ENCODE assay signal across 8 mouse cellular contexts in genomic region chr2:60810617-60811016, GRCm38 (mm10).
DNase-seq lines count a peak whose midpoint lies in the region; ATAC-seq and TF ChIP-seq lines count a peak whose summit lies in the region.

No protein-coding gene starts in this region.

- no peaks in the 10 kb centered on the region for H3K9me3 ChIP-seq in intestine, embryonic 16.5 days (ENCODE audit: control insufficient read depth, low read length)
- no peaks in the 10 kb centered on the region for H3K9me3 ChIP-seq in stomach, postnatal 0 days (ENCODE audit: control insufficient read depth, low read length)

- peak; percentile 44 for DNase-seq in urinary bladder, postnatal 25 days (ENCODE audit: low spot score)
- no peak for DNase-seq in urinary bladder, postnatal 10 days (ENCODE audit: low spot score)
- DNase-seq in gastrocnemius, adult 18-20 months (ENCODE audit: low spot score): peak; percentile 63
- DNase-seq in lung, adult 18-20 months: peak; percentile 84 to 87
- DNase-seq in stomach, postnatal 0 days (ENCODE audit: low spot score): peak; percentile 58
- DNase-seq in ovary, postnatal 14 days (ENCODE audit: low spot score): no peak
- no peak for DNase-seq in right cerebral cortex, postnatal 4 days

- no peaks in the 10 kb centered on the region for H3K27me3 ChIP-seq in intestine, embryonic 16.5 days (replicated peaks; ENCODE audit: control insufficient read depth, insufficient read depth, low read length)
- no peaks in the 10 kb centered on the region for H3K27me3 ChIP-seq in stomach, postnatal 0 days (ENCODE audit: control insufficient read depth, insufficient read depth, low read length)

- TF ChIP-seq EP300 in stomach, postnatal 0 days (optimal IDR thresholded peaks at IDR 0.05): no peak

- no peak overlapping the region for H3K4me3 ChIP-seq in intestine, embryonic 16.5 days (ENCODE audit: low read length)
- H3K4me3 ChIP-seq in stomach, postnatal 0 days (ENCODE audit: low read depth, low read length): no peak overlapping the region

- ATAC-seq in intestine, embryonic 16.5 days: peak; percentile 56
- peak; percentile 87 for ATAC-seq in stomach, postnatal 0 days (ENCODE audit: low FRiP score, low TSS enrichment)

- no peak overlapping the region for H3K9ac ChIP-seq in intestine, embryonic 16.5 days (ENCODE audit: low read depth, low read length)
- H3K9ac ChIP-seq in stomach, postnatal 0 days (ENCODE audit: low read length): no peak overlapping the region

- H3K27ac ChIP-seq in intestine, embryonic 16.5 days (ENCODE audit: low read length): peak overlapping the region; percentile 44
- peak overlapping the region; percentile 53 for H3K27ac ChIP-seq in stomach, postnatal 0 days (replicated peaks)

- no peaks in the 10 kb centered on the region for H3K36me3 ChIP-seq in intestine, embryonic 16.5 days (ENCODE audit: control insufficient read depth, insufficient read depth, low read length)
- H3K36me3 ChIP-seq in stomach, postnatal 0 days (ENCODE audit: control insufficient read depth, insufficient read depth, low read length): no peaks in the 10 kb centered on the region

- TF ChIP-seq CTCF in stomach, postnatal 0 days (IDR thresholded peaks at IDR 0.05; ENCODE audit: low read depth): peak; percentile 47

- H3K4me1 ChIP-seq in intestine, embryonic 16.5 days (ENCODE audit: control insufficient read depth, insufficient read depth, low read length): peaks cover 31% of the 10 kb centered on the region
- H3K4me1 ChIP-seq in stomach, postnatal 0 days (replicated peaks; ENCODE audit: control insufficient read depth, insufficient read depth): peaks cover 6% of the 10 kb centered on the region; the same call in 1 of the 2 replicates

- H3K4me2 ChIP-seq in intestine, embryonic 16.5 days (ENCODE audit: low read depth, low read length): no peak overlapping the region
- H3K4me2 ChIP-seq in stomach, postnatal 0 days (replicated peaks; ENCODE audit: low read depth): no peak overlapping the region

Comparison
In these comparisons a context has a peak if more than half of its experiments do, and no peak if none do; other contexts are left out.
1. DNase-seq: peak in urinary bladder, postnatal 25 days (single experiment), gastrocnemius, adult 18-20 months (single experiment), lung, adult 18-20 months (2 of 2) and stomach, postnatal 0 days (single experiment); none in urinary bladder, postnatal 10 days (single experiment), ovary, postnatal 14 days (single experiment) and right cerebral cortex, postnatal 4 days (single experiment).